Mouse (Mus musculus) hindbrain, embryonic 13.5 days (tissue): ENCODE data around the gene Caml. TPM values are rescaled to one million over a fixed set of nuclear protein-coding genes. Genes with fewer than 3 reads are reported as not detected.
"Not testable (repeated sequence)": the region's sequence is repeated elsewhere in the genome, so short reads cannot be mapped to it uniquely, and the experiment has no call there.

ENCODE experiments used
- ATAC-seq: fragments of 200-750 bp; cut with Nextera tagmentation; 2 replicates; pipeline ENCODE4 v1.8.0; 2017; ENCODE audit warnings: moderate TSS enrichment; ENCODE audit not compliant: low FRiP score
- H3K27ac ChIP-seq: fragments of 300-500 bp; sonication (generic); 2 replicates; pipeline ENCODE4 v1.5.1; 2015; ENCODE audit warnings: inconsistent platforms, mild to moderate bottlenecking, moderate library complexity
- H3K27me3 ChIP-seq: fragments of 300-500 bp; sonication (generic); 2 replicates; pipeline ENCODE4 v1.6.1; 2015; ENCODE audit warnings: mild to moderate bottlenecking, inconsistent platforms
- H3K36me3 ChIP-seq: fragments of 300-500 bp; sonication (generic); 2 replicates; pipeline ENCODE4 v1.6.1; 2015; ENCODE audit warnings: mild to moderate bottlenecking, inconsistent platforms
- H3K4me1 ChIP-seq: fragments of 300-500 bp; sonication (generic); replicated peaks from 2 replicates; pipeline ENCODE4 v1.6.1; 2015; ENCODE audit warnings: inconsistent platforms
- H3K4me2 ChIP-seq: fragments of 300-500 bp; sonication (generic); 2 replicates; pipeline ENCODE4 v1.6.1; 2015; ENCODE audit warnings: inconsistent platforms, mild to moderate bottlenecking, moderate library complexity
- H3K4me3 ChIP-seq: fragments of 300-500 bp; sonication (generic); 2 replicates; pipeline ENCODE4 v1.5.1; 2015; ENCODE audit warnings: mild to moderate bottlenecking, inconsistent platforms
- H3K9ac ChIP-seq: fragments of 300-500 bp; sonication (generic); 2 replicates; pipeline ENCODE4 v1.6.1; 2015; ENCODE audit warnings: mild to moderate bottlenecking, inconsistent platforms
- H3K9me3 ChIP-seq: fragments of 300-500 bp; sonication (generic); 2 replicates; pipeline ENCODE4 v1.6.1; 2016; ENCODE audit warnings: inconsistent platforms
- WGBS: fragments of 180-500 bp; shearing (Covaris S2); methylation state at CpG from one replicate; pipeline ENCODE4 v1.1.7; 2015; 5-methylcytosine and 5-hydroxymethylcytosine counted together
- polyA plus RNA-seq: library from polyadenylated mRNA; unstranded; fragments of >200 nt; fragmentation: Nextera tagmentation; extraction: Ambion mirVana; gene quantifications from 2 replicates; pipeline ENCODE4 v1.2.1, GENCODE M21; 2015

Gene Caml
- polyA plus RNA-seq, 1 experiment from 2014 or later = 101 TPM

GRCm38 (mm10) chr13:55599566-55600540, 23.0 kb upstream of the Caml start, which contains the start of gene B4galt7:
B4galt7 (plus strand) TSS chr13:55599896.
- Histone ChIP-seq H3K27me3 (no peaks in the 10 kb centered on the region), H3K27ac (peak within 1 kb of the TSS; percentile 87), H3K4me1 (peaks cover 29% of the 10 kb centered on the region), H3K9ac (peak within 1 kb of the TSS; percentile 93), H3K4me3 (peak within 1 kb of the TSS; percentile 93), H3K4me2 (peak within 1 kb of the TSS; percentile 78), H3K9me3 (no peaks in the 10 kb centered on the region), H3K36me3 (peaks cover 52% of the 10 kb centered on the region)
- ATAC-seq = peak; percentile 83
- WGBS = 10% methylated on average over 51 of the region's 51 CpGs

DNA sequence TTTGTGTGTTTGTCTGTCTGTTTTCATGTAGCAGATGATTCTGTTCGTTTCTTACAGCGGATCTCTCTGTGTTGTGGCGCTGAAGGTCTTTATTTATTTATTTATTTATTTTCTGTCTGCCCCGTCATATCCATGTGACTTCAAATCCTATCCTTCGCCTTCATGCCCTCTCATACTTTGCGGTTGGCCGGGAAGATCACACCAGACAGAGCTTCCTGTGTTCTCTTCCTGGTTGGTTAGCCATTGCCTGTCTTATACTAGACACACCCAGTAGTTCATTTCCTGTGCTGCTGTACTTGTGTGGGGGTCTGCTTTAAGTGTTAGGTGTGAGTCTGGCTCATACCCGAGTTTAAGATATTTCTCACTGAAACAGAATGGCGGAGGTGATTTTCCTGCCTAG, 22.1 kb upstream of the Caml start:
- H3K27me3 ChIP-seq = no peaks in the 10 kb centered on the region
- peaks cover 48% of the 10 kb centered on the region for H3K36me3 ChIP-seq
- peak overlapping the region; percentile 87 for H3K27ac ChIP-seq
- 24% methylated on average over 9 of the region's 9 CpGs for WGBS
- H3K4me3 ChIP-seq = peak overlapping the region; percentile 93
- H3K4me1 ChIP-seq = peaks cover 29% of the 10 kb centered on the region
- H3K4me2 ChIP-seq = peak overlapping the region; percentile 78
- H3K9ac ChIP-seq = peak overlapping the region; percentile 93
- no peaks in the 10 kb centered on the region for H3K9me3 ChIP-seq
- ATAC-seq = no peak

DNA sequence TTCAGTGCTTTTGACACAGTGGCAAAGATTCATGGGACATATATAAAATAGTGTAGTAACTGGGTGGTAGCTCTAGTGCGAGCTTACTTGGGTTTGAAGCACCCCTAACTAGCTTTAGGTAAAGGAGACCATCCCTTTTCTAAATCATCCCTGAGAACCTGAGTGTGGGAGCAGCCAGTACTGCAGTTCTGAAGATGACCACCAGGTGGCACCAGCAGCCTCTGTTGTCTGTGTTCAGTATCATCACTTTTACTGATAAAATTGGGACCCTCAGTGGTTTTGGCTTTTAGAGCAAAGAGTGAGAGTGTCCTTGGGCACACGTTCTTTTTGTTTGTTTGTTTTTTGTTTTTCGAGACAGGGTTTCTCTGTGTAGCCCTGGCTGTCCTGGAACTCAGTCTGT, 21.2 kb upstream of the Caml start:
- Histone ChIP-seq H3K4me1 (peaks cover 29% of the 10 kb centered on the region), H3K4me3 (no peak overlapping the region), H3K9ac (no peak overlapping the region), H3K4me2 (peak overlapping the region; percentile 78), H3K36me3 (peaks cover 48% of the 10 kb centered on the region), H3K27me3 (no peaks in the 10 kb centered on the region), H3K27ac (no peak overlapping the region), H3K9me3 (no peaks in the 10 kb centered on the region)
- no peak for ATAC-seq
- 11% methylated on average over 3 of the region's 3 CpGs for WGBS

- H3K9ac ChIP-seq = no peak overlapping the region
- H3K36me3 ChIP-seq = peaks cover 60% of the 10 kb centered on the region
- H3K9me3 ChIP-seq = no peaks in the 10 kb centered on the region
- H3K4me1 ChIP-seq = peaks cover 25% of the 10 kb centered on the region
- H3K27ac ChIP-seq = no peak overlapping the region
- H3K4me3 ChIP-seq = no peak overlapping the region
- no peak overlapping the region for H3K4me2 ChIP-seq
- 96% methylated on average over 3 of the region's 3 CpGs for WGBS
- no peak for ATAC-seq
- H3K27me3 ChIP-seq = no peaks in the 10 kb centered on the region
These were observed 18.2 kb upstream of the Caml start for GRCm38 (mm10) chr13:55604606-55605005.

GRCm38 (mm10) chr13:55606899-55607623, 15.7 kb upstream of the Caml start:
- no peak overlapping the region for H3K4me2 ChIP-seq
- no peaks in the 10 kb centered on the region for H3K9me3 ChIP-seq
- no peak for ATAC-seq
- 77% methylated on average over 10 of the region's 10 CpGs for WGBS
- H3K9ac ChIP-seq = no peak overlapping the region
- peaks cover 81% of the 10 kb centered on the region for H3K36me3 ChIP-seq
- no peak overlapping the region for H3K4me3 ChIP-seq
- H3K4me1 ChIP-seq = peaks cover 10% of the 10 kb centered on the region
- no peaks in the 10 kb centered on the region for H3K27me3 ChIP-seq
- H3K27ac ChIP-seq = no peak overlapping the region

DNA sequence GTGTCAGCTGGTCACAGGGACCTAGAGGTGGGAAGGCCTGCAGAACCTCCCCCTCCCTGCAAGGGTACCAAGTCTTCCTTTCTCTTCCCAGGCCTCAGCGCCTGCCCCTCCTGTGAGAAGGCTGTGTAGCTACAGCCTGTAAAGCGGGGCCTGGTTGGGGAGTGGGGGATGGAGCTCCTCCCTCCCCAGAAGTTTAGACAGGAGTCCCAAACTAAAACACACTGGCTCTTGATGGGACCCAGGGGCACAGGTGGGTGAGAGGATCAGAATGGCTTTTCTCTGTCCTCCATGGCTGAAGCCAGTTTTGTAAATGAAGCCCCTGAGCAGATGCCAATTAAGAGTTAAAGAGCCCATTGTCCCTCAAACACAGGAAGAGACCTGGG, 15.2 kb upstream of the Caml start:
- Histone ChIP-seq H3K36me3 (peaks cover 81% of the 10 kb centered on the region), H3K9ac (no peak overlapping the region), H3K27me3 (no peaks in the 10 kb centered on the region), H3K4me1 (peaks cover 4% of the 10 kb centered on the region), H3K27ac (no peak overlapping the region), H3K4me2 (no peak overlapping the region), H3K9me3 (no peaks in the 10 kb centered on the region), H3K4me3 (no peak overlapping the region)
- no peak for ATAC-seq
- 92% methylated on average over 2 of the region's 2 CpGs for WGBS

GRCm38 (mm10) chr13:55611996-55612395, 10.8 kb upstream of the Caml start:
- no peaks in the 10 kb centered on the region for H3K4me1 ChIP-seq
- no peak overlapping the region for H3K27ac ChIP-seq
- no peak overlapping the region for H3K4me2 ChIP-seq
- H3K36me3 ChIP-seq = peaks cover 59% of the 10 kb centered on the region
- H3K9me3 ChIP-seq = no peaks in the 10 kb centered on the region
- no peak for ATAC-seq
- H3K4me3 ChIP-seq = no peak overlapping the region
- 90% methylated on average over 7 of the region's 7 CpGs for WGBS
- H3K27me3 ChIP-seq = no peaks in the 10 kb centered on the region
- no peak overlapping the region for H3K9ac ChIP-seq

DNA sequence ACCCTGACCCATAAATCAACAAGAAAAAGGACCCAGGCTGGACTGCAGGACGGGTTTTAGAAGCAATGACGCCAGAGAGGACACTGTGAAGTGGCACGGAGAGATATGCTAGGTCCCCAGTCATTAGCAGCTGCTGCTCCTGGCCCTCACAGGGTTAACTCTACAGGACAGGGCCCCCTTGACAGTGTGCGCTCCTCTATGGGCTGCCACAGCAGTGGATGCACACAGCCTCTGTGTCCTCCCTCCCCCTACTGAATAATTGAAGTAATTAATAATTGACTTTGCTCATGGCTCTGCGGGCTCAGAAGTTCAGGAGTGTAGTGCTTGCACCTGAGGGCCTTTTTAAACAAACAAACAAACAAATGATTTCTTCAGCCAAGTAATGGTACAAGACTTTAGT, 9.3 kb upstream of the Caml start:
- Histone ChIP-seq H3K36me3 (peaks cover 44% of the 10 kb centered on the region), H3K27me3 (no peaks in the 10 kb centered on the region), H3K9me3 (no peaks in the 10 kb centered on the region), H3K4me2 (no peak overlapping the region), H3K9ac (no peak overlapping the region), H3K27ac (no peak overlapping the region), H3K4me1 (no peaks in the 10 kb centered on the region), H3K4me3 (no peak overlapping the region)
- ATAC-seq = no peak
- 52% methylated on average over 5 of the region's 5 CpGs for WGBS

GRCm38 (mm10) chr13:55619328-55619727, 3.5 kb upstream of the Caml start:
- Histone ChIP-seq H3K36me3 (peaks cover 8% of the 10 kb centered on the region), H3K27me3 (no peaks in the 10 kb centered on the region), H3K9me3 (no peaks in the 10 kb centered on the region), H3K9ac (no peak overlapping the region), H3K4me1 (peaks cover 14% of the 10 kb centered on the region), H3K4me2 (no peak overlapping the region), H3K27ac (no peak overlapping the region), H3K4me3 (no peak overlapping the region)
- WGBS = 93% methylated on average over 4 of the region's 4 CpGs
- no peak for ATAC-seq

DNA sequence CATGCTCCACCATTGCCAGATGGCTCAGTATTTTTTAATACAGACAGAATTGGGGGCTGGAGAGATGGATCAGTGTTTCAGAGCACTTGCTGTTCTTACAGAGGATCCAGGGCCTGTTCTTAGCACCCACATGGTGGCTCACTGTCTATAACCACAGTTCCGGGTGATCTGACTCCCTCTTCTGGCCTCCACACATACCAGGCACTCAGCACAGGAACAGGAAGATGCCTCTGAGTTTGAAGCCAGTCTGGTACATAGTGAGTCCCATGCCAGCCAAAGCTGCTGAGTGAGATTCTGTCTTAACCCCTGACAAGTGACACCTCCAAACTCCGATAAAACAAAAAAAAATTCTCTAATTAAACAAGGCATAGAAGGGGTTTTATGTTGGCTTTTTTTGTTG, 2.5 kb upstream of the Caml start:
- no peak overlapping the region for H3K4me2 ChIP-seq
- no peak overlapping the region for H3K27ac ChIP-seq
- no peaks in the 10 kb centered on the region for H3K27me3 ChIP-seq
- 86% methylated on average over 2 of the region's 2 CpGs for WGBS
- peaks cover 23% of the 10 kb centered on the region for H3K4me1 ChIP-seq
- no peak overlapping the region for H3K9ac ChIP-seq
- ATAC-seq = no peak
- no peaks in the 10 kb centered on the region for H3K9me3 ChIP-seq
- no peak overlapping the region for H3K4me3 ChIP-seq
- peaks cover 6% of the 10 kb centered on the region for H3K36me3 ChIP-seq

DNA sequence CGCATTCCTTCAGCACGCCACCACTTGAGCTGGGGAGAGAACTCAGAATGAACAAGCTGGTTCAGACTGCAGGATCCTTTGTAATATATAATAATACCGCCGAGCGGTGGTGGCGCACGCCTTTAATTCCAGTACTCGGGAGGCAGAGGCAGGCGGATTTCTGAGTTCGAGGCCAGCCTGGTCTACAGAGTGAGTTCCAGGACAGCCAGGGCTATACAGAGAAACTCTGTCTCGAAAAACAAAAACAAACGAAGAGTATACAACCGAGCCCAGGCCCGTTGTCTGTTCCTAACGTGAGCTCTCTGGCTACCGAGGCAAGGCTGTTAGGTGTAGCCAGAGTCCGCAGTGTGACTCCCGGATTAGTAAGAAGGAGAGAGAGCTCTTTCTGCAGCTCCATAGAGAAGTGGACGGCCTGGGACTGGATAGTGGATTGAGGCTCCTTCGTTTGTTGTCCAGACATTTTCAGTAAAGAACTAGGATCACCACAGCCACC, 603 bp upstream of the Caml start:
- not testable (repeated sequence) for H3K27me3 ChIP-seq, H3K9me3 ChIP-seq
- Histone ChIP-seq H3K27ac (peak overlapping the region; percentile 97), H3K4me3 (peak overlapping the region; percentile 77), H3K4me1 (peaks cover 40% of the 10 kb centered on the region), H3K36me3 (peaks cover 17% of the 10 kb centered on the region; the same call in 1 of the 2 replicates), H3K9ac (peak overlapping the region; percentile 89), H3K4me2 (peak overlapping the region; percentile 77)
- WGBS = 27% methylated on average over 20 of the region's 20 CpGs
- ATAC-seq = peak; percentile 60; the same call in 1 of the 2 replicates

GRCm38 (mm10) chr13:55634639-55635127, 11.9 kb downstream of the Caml start, which contains the start of gene Ddx46:
Ddx46 (plus strand) TSS chr13:55635027.
- H3K36me3 ChIP-seq = peaks cover 56% of the 10 kb centered on the region
- H3K4me1 ChIP-seq = peaks cover 23% of the 10 kb centered on the region
- 6% methylated on average over 30 of the region's 30 CpGs for WGBS

More at GRCm38 (mm10) chr13:55634639-55635127, 11.9 kb downstream of the Caml start, which contains the start of gene Ddx46:
- H3K27ac ChIP-seq = peak within 1 kb of the TSS; percentile 78; the same call in 1 of the 2 replicates
- ATAC-seq = peak; percentile 92
- no peaks in the 10 kb centered on the region for H3K9me3 ChIP-seq
- H3K27me3 ChIP-seq = no peaks in the 10 kb centered on the region
- peak within 1 kb of the TSS; percentile 92 for H3K4me2 ChIP-seq
- peak within 1 kb of the TSS; percentile 91 for H3K9ac ChIP-seq
- peak within 1 kb of the TSS; percentile 89 for H3K4me3 ChIP-seq
